Mouse (Mus musculus): Measurements from ENCODE around the gene Abracl.

The Abracl gene

DNA sequence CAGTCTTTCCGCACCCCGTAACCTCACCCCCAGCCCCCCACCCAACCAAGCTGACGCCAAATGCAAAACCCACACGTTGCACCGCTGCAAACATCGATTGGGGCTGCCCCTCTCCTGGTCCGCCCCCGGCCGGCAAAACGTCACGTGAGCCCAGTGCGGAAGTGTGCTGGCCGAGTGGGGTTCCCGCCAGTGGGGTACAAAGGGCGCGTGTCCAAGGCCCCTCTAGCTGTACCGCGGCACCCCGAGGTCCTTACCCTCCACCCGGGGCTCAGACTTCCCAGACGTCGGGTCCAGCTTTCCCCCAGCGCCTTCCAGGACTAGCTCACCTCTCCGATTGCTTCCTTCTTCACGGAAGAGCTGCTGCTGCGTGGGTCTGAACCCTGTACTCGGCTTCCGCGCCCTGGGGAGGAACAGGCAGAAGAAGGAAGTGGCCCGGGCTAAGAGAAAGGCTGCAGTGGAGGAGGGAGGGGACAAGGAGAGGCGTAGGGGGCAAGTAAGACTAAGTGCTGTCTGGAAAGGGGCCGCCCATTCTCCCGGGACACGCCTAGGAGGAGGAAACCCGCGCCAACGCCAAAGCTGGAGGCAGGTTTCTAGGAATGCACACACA lies at the start of gene Abracl:
Gene Abracl (minus strand): TSS at position 548 of the 607 bp plus-strand sequence.
- DNase-seq (ENCODE audit: low spot score in 2 of 2), result peak; percentile 55 to 82

DNA sequence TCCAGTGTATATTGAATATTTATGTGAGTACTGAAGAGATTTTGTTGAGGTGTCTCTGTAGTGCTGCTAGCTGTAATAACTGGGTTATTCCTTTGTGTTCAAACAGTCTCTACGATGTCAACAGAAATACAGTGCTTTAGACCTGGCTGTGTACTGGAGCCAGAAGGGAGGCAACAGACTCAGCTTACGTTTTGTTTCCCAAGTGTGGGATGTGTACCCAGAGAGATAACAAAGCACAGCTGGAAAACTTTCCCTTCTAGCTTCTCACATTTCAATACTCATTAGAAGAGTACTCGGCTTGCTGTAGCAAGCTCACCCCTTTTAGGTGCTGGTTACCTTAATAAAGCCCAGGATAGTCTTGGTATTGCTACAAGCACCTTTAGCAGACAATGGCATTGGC lies 49.8 kb upstream of the Abracl start:
- DNase-seq (ENCODE audit: low spot score in 2 of 2), result no peak

DNA sequence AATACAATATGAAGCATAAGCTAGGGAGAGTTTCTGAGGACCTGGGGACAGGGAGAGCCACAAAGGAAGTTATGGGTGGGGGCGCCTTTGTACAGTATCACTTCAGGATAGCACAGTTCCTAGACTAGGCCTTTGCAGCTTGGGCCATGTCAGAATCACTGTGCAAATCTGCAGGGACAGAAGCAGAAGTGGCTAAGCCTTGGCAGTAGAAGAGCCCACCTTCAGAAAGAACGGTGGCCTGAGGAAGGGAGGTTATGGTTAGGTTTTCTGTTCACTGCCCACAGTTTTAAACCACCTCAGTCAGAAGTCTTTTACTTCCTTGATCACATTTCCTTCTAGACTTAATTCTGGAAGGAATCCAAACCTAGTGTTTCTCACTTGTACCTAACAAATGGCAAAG lies 47.5 kb upstream of the Abracl start:
- DNase-seq (ENCODE audit: low spot score in 2 of 2), result no peak

DNA sequence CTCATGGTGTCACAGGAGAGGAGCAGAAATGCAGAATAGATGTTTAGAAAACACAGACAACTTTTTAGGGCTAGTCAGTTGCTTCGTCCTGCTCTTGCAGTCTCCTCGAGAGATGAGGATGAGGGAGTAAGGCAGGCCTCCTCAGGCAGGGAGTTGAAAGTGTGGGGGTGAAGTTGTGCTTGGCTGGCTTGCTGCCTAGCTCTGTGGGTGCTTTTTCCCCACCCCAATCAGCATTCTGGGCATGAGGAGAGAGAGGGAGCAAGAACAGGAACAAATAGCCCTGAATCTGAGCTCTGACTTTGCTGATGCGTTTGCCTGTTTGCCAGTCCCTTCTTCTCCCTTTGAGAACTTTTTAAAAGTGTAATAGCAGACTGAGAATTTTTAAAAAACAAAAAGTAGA lies 47.1 kb upstream of the Abracl start:
- no peak for DNase-seq (ENCODE audit: low spot score in 2 of 2)

DNA sequence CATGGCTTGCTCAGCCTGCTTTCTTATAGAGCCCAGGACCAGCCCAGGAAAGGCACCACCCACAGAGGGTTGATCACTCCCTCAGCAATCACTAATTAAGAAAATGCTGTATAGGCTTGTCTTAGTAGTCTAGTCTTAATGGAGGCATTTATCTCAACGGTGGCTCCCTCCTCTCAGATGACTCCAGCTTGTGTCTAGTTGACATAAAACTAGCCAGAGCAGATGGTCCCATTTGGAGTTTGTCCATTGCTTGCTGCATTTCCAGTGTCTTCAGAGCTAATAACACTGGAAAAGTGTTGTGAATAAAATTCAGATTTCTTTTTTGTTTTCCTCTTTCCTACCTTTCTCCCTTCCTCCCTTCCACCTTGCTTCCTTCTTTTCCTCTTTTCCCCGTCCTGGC lies 46.5 kb upstream of the Abracl start:
- no peak for DNase-seq (ENCODE audit: low spot score in 2 of 2)

DNA sequence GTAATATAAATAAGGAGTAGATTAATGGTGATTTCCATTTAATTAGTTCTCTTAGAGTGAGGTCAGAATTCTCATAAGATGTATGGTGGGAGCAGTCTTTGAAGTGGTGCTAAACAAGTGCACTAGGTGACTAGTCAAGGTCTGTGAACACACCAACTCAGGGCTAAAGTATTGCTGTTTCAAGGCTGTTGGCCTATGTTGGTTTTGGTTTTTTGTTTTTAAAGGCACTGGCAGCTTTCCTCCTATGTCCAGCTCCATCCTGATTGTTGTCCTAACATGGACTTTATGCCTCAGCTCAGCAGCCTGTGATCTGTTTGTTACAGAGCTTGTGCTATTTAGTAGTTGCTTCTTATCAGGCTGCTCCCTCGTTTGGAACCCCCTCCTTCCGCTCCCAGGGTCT lies 45.8 kb upstream of the Abracl start:
- no peak for DNase-seq (ENCODE audit: low spot score in 2 of 2)

DNA sequence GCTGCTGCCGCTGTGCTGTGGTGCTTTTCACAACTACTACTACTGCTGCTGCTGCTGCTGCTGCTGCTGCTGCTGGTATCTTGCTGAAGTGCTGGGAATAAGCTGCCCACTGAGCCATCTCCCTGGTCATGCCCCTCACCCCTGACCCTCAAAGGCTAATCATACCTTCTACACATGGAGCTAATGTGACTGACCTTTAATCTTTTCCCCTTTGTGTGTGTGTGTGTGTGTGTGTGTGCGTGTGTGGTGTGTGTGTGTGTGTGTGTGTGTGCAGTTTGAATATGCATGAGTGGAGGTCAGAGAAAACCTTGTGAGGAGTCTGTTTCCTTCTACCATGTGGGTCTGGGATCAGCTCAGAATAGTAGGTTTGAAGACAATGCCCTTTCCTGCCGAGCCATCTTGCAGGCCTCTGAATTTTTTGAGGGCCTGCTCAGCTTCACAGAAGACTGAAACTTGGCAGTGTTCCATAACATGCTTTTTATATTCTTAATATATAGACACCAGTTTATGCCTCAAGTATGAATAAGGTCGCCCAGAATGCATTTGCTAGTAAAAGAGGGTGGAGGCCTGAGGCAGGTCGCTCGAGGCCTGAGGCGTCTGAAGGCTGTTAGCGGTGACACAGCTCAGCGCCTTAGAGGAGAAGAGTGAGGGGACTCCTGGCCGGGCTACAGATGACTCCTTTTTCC lies 44.8 kb upstream of the Abracl start:
- no peak for DNase-seq (ENCODE audit: low spot score in 2 of 2)

DNA sequence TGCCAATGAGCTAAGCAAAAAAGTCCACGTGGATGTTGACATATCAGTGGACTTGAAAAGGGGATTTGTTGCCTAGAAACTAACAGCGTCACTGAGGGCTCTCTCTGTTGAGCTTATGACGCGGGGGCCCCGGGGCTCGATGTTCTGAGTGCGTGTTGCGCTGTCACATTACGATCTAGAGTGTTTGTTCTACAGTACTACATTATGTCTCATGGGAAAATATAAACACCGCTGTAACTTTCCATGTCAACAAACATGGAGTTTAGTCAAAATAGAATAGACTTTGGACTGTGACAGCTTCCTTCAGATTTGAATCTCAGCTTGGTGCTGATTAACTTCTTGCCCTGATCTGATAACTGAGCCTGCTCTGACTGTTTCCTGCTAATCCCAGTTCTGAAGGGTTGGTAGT lies 42.9 kb upstream of the Abracl start:
- no peak for DNase-seq (ENCODE audit: low spot score in 2 of 2)

DNA sequence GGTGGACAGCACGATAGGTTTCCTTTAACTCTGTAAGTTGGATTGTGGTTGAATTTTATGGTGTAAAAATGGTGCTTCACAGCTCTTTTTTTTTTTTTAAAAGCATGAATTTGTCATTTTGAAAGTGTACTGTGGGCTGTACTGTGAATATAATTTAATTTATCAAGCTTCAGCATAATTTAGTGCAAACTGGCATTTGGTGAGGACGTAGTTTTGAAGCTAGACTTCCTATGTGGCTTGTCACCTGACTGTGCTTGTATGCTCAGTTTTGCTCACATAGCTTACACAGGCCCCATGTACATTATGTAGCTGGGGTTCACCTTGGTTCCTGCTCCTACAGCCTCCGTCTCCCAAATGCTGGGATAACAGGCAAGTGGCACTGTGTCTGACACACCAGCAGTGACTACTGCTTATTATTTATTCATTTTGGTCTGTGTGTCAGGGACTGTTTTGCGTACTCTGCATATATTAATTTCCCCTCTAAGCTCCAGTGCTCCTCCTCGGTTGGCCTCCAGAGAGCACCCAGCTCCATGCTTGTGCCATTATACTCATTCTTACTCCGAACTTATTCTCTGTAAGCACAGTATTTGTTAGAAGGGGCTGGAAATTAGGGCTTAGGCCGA lies 41.6 kb upstream of the Abracl start:
- DNase-seq (ENCODE audit: low spot score in 2 of 2), result no peak

DNA sequence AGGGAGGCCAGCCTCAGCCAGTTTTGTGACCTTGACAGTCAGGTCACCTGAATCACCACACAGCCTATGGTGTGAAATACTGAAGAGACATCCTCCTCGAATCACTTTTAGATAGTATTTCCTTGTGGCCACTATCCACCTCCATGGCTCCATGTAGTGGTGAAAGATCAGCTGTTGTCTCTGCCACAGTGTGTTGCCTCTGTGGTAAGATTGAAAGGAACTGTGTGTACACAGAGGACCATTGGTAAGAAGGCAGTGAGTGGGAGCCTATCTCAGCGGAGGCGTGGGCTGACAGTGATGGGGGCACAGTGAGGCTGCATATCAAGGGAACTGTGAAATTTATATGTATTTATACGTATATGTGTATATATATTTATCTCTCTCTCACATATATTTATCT lies 38.4 kb upstream of the Abracl start:
- no peak for DNase-seq (ENCODE audit: low spot score in 2 of 2)

DNA sequence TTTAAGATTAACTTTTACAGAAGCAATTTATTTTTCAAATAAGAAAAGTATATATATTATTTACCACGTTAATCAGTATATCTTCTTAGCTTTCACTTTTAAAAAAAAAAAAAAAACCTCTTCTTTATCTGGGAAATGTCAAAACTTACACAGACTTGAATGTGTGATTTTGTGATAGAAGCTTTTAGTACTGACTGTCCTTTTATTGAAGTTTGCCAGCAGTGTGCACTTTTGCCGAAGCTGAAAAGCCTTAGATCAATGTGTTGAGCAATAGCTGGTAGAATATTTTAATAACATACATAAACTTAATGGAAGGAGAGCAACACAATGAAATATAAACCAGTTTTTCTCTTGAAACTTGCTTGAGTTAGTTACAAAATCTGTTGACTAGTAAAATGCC lies 37.7 kb upstream of the Abracl start:
- no peak for DNase-seq (ENCODE audit: low spot score in 2 of 2)

DNA sequence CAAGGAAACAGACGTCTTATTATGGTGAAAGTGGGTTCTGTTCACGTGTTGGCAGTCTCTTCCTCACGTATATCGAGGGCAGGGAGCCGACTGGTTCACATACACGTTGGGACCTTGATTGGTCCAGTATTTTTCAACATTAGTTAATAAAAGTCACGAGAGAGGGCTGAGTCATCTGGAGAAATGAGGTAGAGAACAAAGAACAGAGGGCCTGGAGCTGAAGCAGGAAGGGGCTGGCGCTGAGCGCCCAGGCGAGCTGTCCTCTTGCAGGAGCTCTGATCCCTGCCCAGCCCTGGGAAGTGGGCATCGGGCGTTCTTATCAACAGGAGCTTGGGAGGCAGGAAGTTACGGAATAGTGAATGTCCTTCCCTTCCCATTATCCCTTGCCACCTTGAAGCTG lies 36.7 kb upstream of the Abracl start:
- no peak for DNase-seq (ENCODE audit: low spot score in 2 of 2)

DNA sequence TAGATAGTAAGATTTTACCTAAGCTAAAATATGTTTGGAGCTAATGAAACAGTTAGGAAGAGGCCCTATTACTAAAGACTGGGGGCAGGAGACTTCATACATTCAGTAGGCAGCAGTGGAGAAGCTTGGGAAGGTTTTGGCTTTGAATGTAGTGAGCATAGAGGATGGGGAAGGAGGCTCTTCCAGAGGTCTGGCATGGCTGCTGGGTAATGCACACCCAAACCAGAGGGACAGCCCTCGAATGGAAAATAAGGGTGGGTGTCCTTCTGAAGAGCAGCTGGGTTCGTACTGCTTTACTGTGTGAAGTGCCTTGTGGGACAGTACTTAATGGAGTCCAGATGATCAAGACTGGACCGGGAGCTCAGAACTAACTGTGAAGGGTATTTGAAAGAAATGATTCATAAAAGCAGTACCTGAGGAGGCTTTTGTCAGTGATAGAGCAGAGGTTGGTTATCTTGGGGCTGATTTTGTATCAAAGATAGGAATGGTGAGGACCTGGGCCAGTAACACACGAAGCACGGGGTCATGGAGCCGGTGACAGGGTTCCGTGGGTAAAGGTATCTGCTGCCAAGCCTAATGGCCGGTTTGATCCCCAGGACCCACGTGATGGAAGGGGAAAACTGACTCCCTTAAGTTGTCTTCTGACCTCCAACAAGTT lies 35.7 kb upstream of the Abracl start:
- DNase-seq (ENCODE audit: low spot score in 2 of 2), result no peak

DNA sequence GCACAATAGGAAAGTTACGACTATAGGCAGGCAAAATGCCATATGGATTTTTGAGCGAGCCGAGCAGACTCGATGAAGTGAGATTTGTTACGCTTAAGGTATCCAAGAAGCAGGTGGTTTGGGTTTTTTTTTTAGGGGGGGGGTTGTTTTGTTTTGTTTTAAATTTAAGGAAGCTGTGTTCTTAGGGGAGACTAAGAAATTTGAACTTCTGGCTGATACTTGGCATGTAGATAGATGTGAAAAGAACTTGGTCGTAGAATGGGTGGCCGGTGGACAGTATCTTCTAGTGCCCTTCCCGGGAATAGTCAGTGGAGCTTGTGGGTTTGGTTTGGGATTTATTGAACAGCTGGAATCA lies 33.3 kb upstream of the Abracl start:
- DNase-seq (ENCODE audit: low spot score in 2 of 2), result no peak

DNA sequence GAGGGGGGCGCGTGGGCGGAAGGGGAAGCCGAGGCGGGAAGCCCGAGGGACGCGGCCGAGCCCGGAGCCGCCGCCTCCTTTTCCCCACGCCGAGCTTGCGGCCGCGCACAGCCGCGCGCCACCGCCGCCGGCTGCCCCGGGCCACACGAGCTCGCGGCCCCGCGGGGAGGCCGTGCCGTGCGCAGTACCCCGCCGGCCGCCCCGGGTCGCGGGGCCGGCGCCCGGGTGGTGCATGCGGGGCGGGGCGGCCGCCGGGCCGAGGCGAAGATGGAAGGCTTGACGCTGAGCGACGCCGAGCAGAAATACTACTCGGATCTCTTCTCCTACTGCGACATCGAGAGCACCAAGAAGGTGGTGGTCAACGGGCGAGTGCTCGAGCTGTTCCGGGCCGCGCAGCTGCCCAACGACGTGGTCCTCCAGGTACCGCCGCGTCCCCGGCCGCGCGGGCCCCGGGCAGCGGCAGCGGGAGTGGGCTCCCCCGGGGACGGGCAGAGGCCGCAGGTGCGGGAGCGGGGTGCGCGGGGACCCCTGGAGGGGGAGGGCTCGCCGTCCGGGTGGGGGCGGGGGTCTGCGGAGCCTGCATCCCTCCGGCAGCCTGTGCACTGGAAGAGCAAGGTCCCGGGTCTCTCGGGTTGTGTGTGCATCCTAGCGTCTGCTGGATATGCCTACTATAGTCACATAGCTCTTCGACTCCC lies 32.8 kb upstream of the Abracl start, which contains the start of gene Reps1:
Gene Reps1 (plus strand): TSS at position 166 of the 695 bp plus-strand sequence.
- DNase-seq (ENCODE audit: low spot score in 2 of 2), result peak in 1 of 2 experiments; percentile 49

DNA sequence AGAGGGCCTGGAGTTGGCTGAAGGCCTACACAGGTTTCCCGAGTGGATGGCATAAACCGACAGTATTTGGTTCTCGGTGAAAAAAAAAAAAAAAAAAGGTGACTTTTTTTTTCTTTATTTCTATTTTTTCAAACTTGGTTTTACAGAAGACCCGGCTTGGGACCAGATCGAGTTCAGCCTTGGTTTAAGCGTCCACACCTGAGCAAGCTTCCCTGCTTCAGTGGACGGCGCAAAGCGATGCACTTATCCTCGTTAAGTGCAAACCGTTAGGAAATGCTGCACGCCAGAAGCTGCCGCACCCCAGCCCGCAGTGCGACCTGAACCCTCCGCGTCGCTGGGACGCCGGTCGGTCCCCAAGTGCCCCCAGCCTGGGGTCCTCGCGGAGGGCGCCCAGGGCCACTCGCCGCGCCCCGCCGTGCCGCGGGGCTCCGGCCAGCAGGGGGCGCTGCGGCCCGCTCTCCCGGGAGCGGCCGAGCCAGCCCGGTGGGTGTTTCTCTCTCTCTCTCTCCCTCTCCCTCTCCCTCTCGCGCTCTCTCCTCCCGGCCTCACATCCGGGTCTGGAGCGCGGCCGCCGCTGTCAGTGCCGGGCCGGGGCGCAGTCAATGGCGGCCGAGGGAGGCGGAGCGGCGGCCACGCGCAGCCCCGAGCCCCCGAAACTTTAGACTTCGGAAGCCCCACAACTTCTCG lies 32.1 kb upstream of the Abracl start:
- peak; percentile 73 to 83 for DNase-seq (ENCODE audit: low spot score in 2 of 2)

DNA sequence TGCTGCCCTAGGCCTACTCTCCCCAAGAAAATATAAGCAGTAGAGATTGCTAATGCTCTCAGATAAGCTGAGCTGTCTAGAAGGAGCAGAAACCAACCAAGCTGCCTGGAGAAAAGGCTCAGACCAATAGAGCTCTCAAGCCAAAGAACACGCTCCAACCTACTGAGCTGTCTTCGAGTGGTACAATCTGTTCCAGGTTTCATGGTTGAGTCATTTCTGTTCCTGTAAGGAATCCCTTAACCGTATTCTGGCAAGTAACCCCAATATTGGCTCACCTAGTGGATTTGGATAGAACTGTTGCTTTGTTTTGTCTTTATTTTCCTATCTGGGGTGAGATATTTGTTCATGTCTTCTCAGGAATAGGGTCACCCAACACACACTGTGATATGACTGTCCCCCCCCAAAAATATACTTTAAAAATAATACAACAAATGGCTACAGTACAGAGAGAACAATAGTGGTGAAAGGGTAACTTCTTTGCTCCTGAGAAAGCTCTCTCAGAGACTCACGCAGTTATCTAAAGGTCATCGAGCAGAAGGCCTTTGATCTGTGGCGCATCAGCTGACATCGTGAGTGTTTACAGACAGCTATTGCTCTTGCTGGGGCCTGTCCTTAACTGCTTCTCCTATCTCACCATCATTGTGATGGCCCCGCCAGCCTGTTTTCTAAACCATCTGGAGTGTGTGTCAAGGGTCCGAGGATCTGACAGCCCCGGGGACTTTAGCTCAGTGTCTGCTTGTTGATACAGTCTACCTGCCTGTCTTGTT lies 24.5 kb upstream of the Abracl start:
- DNase-seq (ENCODE audit: low spot score in 2 of 2), result no peak

DNA sequence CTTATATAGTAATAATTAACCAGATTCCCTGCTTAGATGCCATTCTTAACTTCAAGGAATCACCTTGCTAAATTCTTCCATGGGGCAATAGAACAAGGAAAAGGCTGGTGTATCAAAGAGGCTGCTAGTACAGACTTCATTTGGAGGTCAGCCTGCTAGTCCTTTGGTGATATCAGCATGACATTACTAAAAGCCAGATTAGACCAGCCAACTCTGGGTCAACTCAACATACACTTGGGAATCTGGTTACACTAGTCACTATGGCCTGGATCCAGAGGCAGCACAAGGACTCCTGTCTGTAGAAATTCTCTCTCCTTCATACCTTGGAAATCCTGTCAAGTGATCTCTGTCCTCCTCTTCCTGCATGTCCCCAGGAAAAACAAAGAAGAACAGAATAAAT lies 23.3 kb upstream of the Abracl start:
- DNase-seq (ENCODE audit: low spot score in 2 of 2), result no peak

DNA sequence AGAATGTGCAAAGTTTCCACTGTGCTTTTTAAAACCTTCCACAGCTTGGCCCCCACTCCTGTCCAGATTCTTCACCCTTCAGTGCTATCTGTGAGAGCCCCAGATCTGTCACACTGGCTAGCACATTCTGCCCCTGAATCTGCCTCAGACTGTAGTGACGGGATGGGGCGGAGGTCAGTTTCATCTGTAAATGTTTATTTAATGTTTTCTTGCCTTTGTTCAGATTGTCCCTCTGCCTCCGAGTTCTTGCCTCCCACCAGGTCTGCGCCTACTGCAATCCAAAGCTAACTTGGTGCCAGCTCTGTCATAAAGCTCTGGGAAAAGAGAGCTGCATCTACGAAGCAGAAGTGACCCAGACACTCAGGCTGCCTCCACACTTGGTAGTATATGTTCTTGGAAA lies 13.8 kb upstream of the Abracl start:
- no peak for DNase-seq (ENCODE audit: low spot score in 2 of 2)

DNA sequence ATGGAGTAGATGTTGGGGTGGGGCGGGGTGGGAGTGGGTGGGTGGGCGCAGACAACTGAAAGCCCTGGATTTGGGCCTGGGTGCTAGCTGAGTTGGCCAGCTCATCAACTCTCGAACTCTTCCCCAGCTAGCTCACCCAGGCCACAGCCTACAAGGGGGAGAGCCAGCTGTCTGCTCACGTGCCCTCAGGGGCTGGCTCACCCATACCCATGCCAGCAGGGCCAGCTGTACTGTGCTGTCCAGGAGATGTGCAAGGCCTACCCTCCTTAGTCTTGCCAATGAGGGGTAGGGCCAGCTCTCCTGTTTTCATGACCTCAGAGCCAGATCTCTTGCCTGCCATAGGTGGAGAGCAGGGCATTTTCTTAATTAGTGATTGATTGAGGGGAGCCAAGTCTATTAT lies 11.3 kb upstream of the Abracl start:
- DNase-seq (ENCODE audit: low spot score in 2 of 2), result no peak

DNA sequence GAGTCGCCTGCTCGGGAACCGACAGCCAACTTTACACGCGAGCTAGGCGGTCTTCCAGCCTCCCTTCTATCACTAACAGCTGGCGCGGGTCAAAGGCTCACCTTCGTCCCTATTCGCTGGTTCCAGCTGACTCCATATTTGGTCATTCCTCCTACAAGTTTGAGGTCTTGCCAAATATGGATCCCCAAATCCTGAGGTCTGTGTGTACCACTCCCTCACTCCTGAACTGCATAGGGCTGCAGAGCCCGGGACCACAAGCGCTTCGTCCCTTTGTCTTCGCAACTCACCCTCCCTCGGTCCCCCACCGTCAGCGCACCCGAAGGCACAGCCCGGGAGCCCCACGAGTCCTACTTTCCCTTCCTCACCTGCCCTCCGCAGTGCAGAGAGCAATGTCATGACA lies 776 bp downstream of the Abracl start:
- DNase-seq (ENCODE audit: low spot score in 2 of 2), result peak; percentile 56 to 72

Measured in spleen, postnatal 10 days (tissue).